Mouse (Mus musculus): ENCODE measurements around the gene Usp53. TPM values are rescaled to one million over a fixed set of nuclear protein-coding genes. Genes with fewer than 3 reads are reported as not detected.
A peak's percentile ranks its signal among the peaks of the same experiment; 100 is the strongest.

Usp53 gene
- polyA plus RNA-seq (2014; fragmentation: Nextera tagmentation; extraction: Ambion mirVana), result 4.5 and 6.0 TPM in 2 replicates

DNA sequence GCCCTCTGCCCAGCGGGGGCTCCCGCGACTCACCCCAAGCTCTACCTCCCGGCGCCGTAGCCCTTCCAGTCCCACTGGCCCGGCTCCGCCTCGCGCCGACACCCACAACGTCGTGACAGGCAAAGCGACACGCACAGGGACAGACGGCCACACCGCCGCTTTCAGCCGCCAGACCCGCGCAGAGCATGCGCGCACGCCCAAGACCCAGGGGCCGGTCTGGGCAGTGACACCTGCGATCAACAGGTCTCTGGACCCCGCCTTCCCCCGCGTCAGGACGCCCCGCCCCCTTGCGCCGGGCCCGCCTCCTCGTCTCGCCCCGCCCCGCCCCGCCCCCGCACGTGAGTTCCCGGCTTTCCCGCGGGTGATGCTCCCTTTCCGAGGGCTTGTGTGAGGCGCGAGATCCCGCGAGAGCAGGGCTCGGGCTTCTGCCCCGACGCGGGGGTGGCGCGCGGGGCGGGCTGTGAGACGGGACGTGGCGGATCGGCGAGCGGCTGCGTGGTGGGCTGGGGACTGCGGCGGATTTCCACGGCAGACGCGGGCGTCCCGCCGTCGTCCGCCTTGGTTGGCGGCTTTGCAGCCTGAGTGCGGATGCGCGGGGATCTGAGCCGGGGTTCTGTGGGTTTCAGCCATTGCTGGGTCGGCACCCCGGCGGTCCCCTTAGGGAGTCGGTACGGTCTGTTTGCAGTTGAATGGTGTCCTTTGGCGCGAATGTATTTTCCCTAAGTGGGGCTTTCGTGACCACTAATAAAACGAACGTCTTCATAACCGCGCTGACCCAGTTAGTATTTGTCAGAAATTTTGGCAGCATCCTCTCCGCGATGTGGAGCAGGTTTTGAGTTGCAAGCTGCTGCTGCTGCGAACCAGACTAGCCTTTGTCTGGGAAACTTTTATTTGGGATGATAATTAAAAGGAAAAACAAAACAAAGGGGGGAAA, at the start of gene Usp53:
Usp53 (minus strand) TSS at position 262 of the 934 bp plus-strand sequence.
- WGBS, result under 1% methylated on average over 69 of the region's 94 CpGs
- DNase-seq (ENCODE audit: low spot score), result peak; percentile 96
- ATAC-seq (ENCODE audit: insufficient read depth, low FRiP score, low TSS enrichment), result peak; percentile 98
- Histone ChIP-seq H3K4me1 (ENCODE audit: control insufficient read depth, insufficient read depth, low read length) (no peaks in the 10 kb centered on the region), H3K9ac (ENCODE audit: low read length) (peak within 1 kb of the TSS; percentile 86), H3K9me3 (ENCODE audit: control insufficient read depth, low read length) (no peaks in the 10 kb centered on the region), H3K27me3 (ENCODE audit: control insufficient read depth, insufficient read depth, low read length) (no peaks in the 10 kb centered on the region), H3K4me3 (ENCODE audit: low read depth, low read length) (peak within 1 kb of the TSS; percentile 70), H3K4me2 (ENCODE audit: low read depth) (peak within 1 kb of the TSS; percentile 62), H3K27ac (ENCODE audit: low read depth, low read length) (peak within 1 kb of the TSS; percentile 78), H3K36me3 (ENCODE audit: control insufficient read depth, insufficient read depth, low read length) (no peaks in the 10 kb centered on the region)

DNA sequence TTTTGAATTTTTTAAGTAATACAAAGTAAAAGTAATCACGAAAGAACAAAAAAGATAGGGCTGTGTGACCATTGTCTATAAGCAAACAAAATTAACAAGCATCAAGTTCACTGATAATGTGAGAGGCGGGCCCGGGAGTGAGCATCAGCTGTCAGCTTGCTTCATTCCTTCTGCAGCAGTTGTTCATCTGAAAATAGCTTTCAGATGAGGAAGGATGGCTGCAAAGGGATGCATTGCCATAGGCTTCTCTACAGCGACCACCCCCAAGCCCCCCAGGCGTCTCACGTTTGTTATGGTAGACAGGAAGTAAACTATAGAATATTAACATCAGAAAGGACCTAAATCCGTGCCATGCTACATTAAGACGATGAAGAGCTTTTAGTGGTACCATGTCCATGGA, 49.5 kb upstream of the Usp53 start:
- Histone ChIP-seq H3K4me3 (ENCODE audit: low read depth, low read length) (no peak overlapping the region), H3K9me3 (ENCODE audit: control insufficient read depth, low read length) (no peaks in the 10 kb centered on the region), H3K4me2 (ENCODE audit: low read depth) (no peak overlapping the region), H3K9ac (ENCODE audit: low read length) (no peak overlapping the region), H3K27me3 (ENCODE audit: control insufficient read depth, insufficient read depth, low read length) (no peaks in the 10 kb centered on the region), H3K27ac (ENCODE audit: low read depth, low read length) (no peak overlapping the region), H3K36me3 (ENCODE audit: control insufficient read depth, insufficient read depth, low read length) (no peaks in the 10 kb centered on the region), H3K4me1 (ENCODE audit: control insufficient read depth, insufficient read depth, low read length) (no peaks in the 10 kb centered on the region)
- DNase-seq (ENCODE audit: low spot score) (no peak), ATAC-seq (ENCODE audit: insufficient read depth, low FRiP score, low TSS enrichment) (no peak)
- 83% methylated on average over 8 of the region's 8 CpGs for WGBS

DNA sequence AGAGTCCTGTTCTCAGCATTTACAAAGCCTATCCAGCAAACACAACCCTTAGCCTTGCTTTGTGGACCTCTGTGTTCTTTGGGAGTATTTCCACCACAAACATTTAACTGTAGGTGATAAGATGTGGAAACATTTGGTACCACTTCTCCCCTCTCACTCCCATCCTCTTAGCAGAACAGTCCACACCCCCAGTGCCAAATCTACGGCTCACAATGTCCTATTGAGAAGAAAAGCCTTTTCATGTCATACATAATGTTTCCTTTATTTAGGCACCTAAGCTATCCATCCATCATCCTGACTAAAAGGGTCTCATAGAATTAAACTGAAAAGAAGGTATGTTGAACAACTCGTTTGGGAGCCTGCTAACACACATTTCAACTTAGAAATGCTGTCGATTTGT, 41.3 kb upstream of the Usp53 start:
- Histone ChIP-seq H3K4me3 (ENCODE audit: low read depth, low read length) (no peak overlapping the region), H3K9me3 (ENCODE audit: control insufficient read depth, low read length) (no peaks in the 10 kb centered on the region), H3K27me3 (ENCODE audit: control insufficient read depth, insufficient read depth, low read length) (no peaks in the 10 kb centered on the region), H3K9ac (ENCODE audit: low read length) (no peak overlapping the region), H3K27ac (ENCODE audit: low read depth, low read length) (no peak overlapping the region), H3K4me2 (ENCODE audit: low read depth) (no peak overlapping the region), H3K4me1 (ENCODE audit: control insufficient read depth, insufficient read depth, low read length) (no peaks in the 10 kb centered on the region), H3K36me3 (ENCODE audit: control insufficient read depth, insufficient read depth, low read length) (no peaks in the 10 kb centered on the region)
- WGBS, result 50% methylated on average over 3 of the region's 3 CpGs
- DNase-seq (ENCODE audit: low spot score) (no peak), ATAC-seq (ENCODE audit: insufficient read depth, low FRiP score, low TSS enrichment) (no peak)

DNA sequence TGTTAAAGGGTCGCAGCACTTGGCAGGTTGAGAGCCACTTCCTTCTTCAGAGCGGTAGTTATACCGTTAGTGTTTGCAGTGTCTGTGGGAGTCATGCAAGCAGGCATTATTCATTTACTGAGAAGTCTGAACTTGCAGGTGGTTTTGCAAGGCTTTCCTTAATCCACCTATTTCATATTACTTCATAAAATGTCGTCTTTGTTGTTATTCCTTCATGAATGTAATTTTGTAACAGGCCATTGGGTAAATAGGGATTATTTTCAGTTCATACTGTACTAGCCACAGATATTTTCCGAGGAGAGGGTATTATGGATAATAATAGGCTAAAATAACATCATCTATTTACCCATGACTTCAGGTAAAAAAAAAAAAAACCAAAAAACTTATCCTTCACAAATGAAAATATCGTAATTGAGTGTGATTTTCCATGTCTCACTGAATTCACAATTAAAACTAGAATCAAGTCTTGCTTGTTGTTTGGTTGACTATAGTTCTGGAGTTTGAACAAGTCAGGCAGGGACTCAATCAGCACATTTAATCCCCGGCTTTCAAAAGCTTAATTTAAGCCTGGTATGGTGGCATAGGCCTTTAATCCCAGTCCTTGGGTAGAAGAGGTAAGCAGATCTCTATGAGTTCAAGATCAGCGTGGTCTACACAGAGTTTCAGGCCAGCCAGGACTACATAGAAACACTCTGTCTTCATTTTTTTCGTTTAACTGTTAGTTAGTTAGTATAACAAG, 40.4 kb upstream of the Usp53 start:
- H3K4me2 ChIP-seq (ENCODE audit: low read depth), result no peak overlapping the region
- H3K4me1 ChIP-seq (ENCODE audit: control insufficient read depth, insufficient read depth, low read length), result no peaks in the 10 kb centered on the region
- H3K9me3 ChIP-seq (ENCODE audit: control insufficient read depth, low read length), result no peaks in the 10 kb centered on the region
- DNase-seq (ENCODE audit: low spot score), result no peak
- 83% methylated on average over 9 of the region's 9 CpGs for WGBS
- H3K4me3 ChIP-seq (ENCODE audit: low read depth, low read length), result no peak overlapping the region
- ATAC-seq (ENCODE audit: insufficient read depth, low FRiP score, low TSS enrichment), result no peak
- H3K27me3 ChIP-seq (ENCODE audit: control insufficient read depth, insufficient read depth, low read length), result no peaks in the 10 kb centered on the region
- H3K36me3 ChIP-seq (ENCODE audit: control insufficient read depth, insufficient read depth, low read length), result no peaks in the 10 kb centered on the region
- no peak overlapping the region for H3K27ac ChIP-seq (ENCODE audit: low read depth, low read length)
- H3K9ac ChIP-seq (ENCODE audit: low read length), result no peak overlapping the region

DNA sequence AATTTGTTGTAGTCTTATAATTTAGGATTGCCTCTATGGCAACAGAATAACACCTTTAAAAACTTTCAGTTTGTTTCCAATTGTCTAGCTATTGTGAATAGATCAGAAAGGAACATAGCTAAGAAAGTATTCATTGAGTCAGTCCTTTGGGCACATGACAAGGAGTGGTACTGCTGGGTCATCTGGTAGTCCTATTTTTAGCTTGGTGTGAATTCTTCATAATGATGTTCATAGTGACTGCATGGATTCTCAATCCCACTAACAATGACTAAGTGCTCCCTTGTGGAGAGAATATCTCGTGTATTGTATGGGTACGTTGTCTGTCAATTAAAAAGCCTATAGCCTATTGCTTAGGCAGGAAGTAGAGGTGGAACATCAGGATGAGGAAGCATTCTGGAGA, 34.5 kb upstream of the Usp53 start:
- no peaks in the 10 kb centered on the region for H3K4me1 ChIP-seq (ENCODE audit: control insufficient read depth, insufficient read depth, low read length)
- H3K36me3 ChIP-seq (ENCODE audit: control insufficient read depth, insufficient read depth, low read length), result no peaks in the 10 kb centered on the region
- no peak overlapping the region for H3K9ac ChIP-seq (ENCODE audit: low read length)
- ATAC-seq (ENCODE audit: insufficient read depth, low FRiP score, low TSS enrichment), result no peak
- no peak for DNase-seq (ENCODE audit: low spot score)
- no peaks in the 10 kb centered on the region for H3K27me3 ChIP-seq (ENCODE audit: control insufficient read depth, insufficient read depth, low read length)
- H3K4me2 ChIP-seq (ENCODE audit: low read depth), result no peak overlapping the region
- no peaks in the 10 kb centered on the region for H3K9me3 ChIP-seq (ENCODE audit: control insufficient read depth, low read length)
- WGBS, result 88% methylated on average over 2 of the region's 2 CpGs
- H3K4me3 ChIP-seq (ENCODE audit: low read depth, low read length), result no peak overlapping the region
- H3K27ac ChIP-seq (ENCODE audit: low read depth, low read length), result no peak overlapping the region

DNA sequence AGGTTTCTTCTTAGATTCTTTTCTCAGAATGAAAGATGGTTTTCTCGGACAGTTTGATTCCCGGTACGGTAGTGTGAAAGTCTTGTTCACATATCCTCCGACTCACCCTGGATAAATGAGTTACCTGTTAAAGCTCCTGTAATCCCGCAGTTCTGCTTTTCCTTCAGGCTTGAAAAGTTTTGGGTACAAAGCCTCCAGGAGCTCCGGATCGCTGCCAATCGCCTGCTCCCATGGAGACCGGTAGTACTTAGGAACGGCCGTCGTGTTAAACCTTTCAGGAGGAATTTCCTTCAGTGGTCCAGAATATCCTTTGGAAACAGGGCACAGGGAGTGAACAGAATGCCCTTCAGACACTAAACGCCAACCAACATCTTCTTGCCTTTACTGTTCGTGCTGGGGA, 29.2 kb upstream of the Usp53 start:
- no peaks in the 10 kb centered on the region for H3K36me3 ChIP-seq (ENCODE audit: control insufficient read depth, insufficient read depth, low read length)
- no peak overlapping the region for H3K4me2 ChIP-seq (ENCODE audit: low read depth)
- 91% methylated on average over 14 of the region's 14 CpGs for WGBS
- no peaks in the 10 kb centered on the region for H3K9me3 ChIP-seq (ENCODE audit: control insufficient read depth, low read length)
- H3K4me3 ChIP-seq (ENCODE audit: low read depth, low read length), result no peak overlapping the region
- H3K4me1 ChIP-seq (ENCODE audit: control insufficient read depth, insufficient read depth, low read length), result no peaks in the 10 kb centered on the region
- H3K9ac ChIP-seq (ENCODE audit: low read length), result no peak overlapping the region
- H3K27me3 ChIP-seq (ENCODE audit: control insufficient read depth, insufficient read depth, low read length), result no peaks in the 10 kb centered on the region
- ATAC-seq (ENCODE audit: insufficient read depth, low FRiP score, low TSS enrichment), result no peak
- no peak overlapping the region for H3K27ac ChIP-seq (ENCODE audit: low read depth, low read length)
- no peak for DNase-seq (ENCODE audit: low spot score)

DNA sequence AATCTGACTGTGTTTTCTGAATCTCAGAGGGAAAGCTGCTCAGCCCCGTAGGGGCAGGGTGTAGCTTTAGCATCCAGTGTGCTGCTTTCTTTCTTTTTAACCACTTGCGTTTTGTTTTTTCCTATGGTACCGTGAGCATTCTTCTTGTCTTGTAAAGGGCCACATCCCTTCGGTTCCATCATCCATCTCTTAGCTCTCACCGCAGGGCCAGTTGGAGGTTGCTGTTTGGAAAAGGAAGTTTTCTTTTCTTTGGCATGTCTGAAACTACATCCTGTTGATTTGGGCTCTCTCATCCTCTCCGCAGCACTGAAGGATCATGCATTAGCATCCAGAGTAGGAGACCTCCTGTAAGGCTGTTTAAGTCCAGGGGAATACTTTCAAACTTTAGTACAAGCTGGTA, 25.1 kb upstream of the Usp53 start:
- Histone ChIP-seq H3K36me3 (ENCODE audit: control insufficient read depth, insufficient read depth, low read length) (no peaks in the 10 kb centered on the region), H3K27ac (ENCODE audit: low read depth, low read length) (no peak overlapping the region), H3K4me1 (ENCODE audit: control insufficient read depth, insufficient read depth, low read length) (no peaks in the 10 kb centered on the region), H3K9ac (ENCODE audit: low read length) (no peak overlapping the region), H3K4me3 (ENCODE audit: low read depth, low read length) (no peak overlapping the region), H3K4me2 (ENCODE audit: low read depth) (no peak overlapping the region), H3K9me3 (ENCODE audit: control insufficient read depth, low read length) (no peaks in the 10 kb centered on the region), H3K27me3 (ENCODE audit: control insufficient read depth, insufficient read depth, low read length) (no peaks in the 10 kb centered on the region)
- ATAC-seq (ENCODE audit: insufficient read depth, low FRiP score, low TSS enrichment), result no peak
- no peak for DNase-seq (ENCODE audit: low spot score)
- 52% methylated on average over 6 of the region's 6 CpGs for WGBS

DNA sequence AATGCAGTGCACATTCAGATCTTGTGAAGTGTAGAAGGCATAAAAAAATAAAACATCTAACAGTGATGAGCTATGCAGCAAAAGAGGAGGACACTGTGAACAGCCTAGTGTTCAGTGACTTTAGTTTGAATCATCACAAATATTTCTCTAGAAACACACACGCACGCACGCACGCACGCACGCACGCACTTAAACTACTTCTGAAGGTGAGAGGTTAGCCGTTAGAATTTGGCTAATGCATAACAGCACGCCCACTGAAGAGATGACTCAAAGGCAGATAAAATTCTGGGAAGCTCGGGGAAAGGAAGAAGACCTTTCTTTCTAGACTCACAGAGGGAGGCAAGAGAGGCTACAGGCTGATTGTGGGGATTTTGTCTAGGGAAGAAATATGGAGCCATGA, 23.1 kb upstream of the Usp53 start:
- H3K27me3 ChIP-seq (ENCODE audit: control insufficient read depth, insufficient read depth, low read length), result no peaks in the 10 kb centered on the region
- 80% methylated on average over 10 of the region's 10 CpGs for WGBS
- H3K4me1 ChIP-seq (ENCODE audit: control insufficient read depth, insufficient read depth, low read length), result no peaks in the 10 kb centered on the region
- no peaks in the 10 kb centered on the region for H3K9me3 ChIP-seq (ENCODE audit: control insufficient read depth, low read length)
- H3K36me3 ChIP-seq (ENCODE audit: control insufficient read depth, insufficient read depth, low read length), result no peaks in the 10 kb centered on the region
- no peak overlapping the region for H3K27ac ChIP-seq (ENCODE audit: low read depth, low read length)
- no peak overlapping the region for H3K4me3 ChIP-seq (ENCODE audit: low read depth, low read length)
- no peak overlapping the region for H3K9ac ChIP-seq (ENCODE audit: low read length)
- H3K4me2 ChIP-seq (ENCODE audit: low read depth), result no peak overlapping the region
- ATAC-seq (ENCODE audit: insufficient read depth, low FRiP score, low TSS enrichment) (no peak), DNase-seq (ENCODE audit: low spot score) (no peak)

Measured in neural tube, embryonic 11.5 days (tissue).